Mouse (Mus musculus) midbrain, embryonic 15.5 days (tissue): ENCODE measurements at regions not wholly inside any gene's neighbourhood (a gene's known extent, or its start where the extent isn't known, plus 50 kb on each side); places are given as distances from the start of the nearest gene placed in this dataset.
"Not testable (repeated sequence)": the region's sequence is repeated elsewhere in the genome, so short reads cannot be mapped to it uniquely, and the experiment has no call there.

Experiments used
- ATAC-seq: fragments of 200-750 bp; cut with Nextera tagmentation; replicated peaks from 2 replicates; pipeline ENCODE4 v1.8.0; 2017; ENCODE audit warnings: moderate TSS enrichment
- H3K27ac ChIP-seq: fragments of 300-500 bp; sonication (generic); 2 replicates; pipeline ENCODE4 v1.5.1; 2015; ENCODE audit warnings: mild to moderate bottlenecking, inconsistent platforms
- H3K27me3 ChIP-seq: fragments of 300-500 bp; sonication (generic); replicated peaks from 2 replicates; pipeline ENCODE4 v1.6.1; 2015; ENCODE audit warnings: inconsistent platforms
- H3K36me3 ChIP-seq: fragments of 300-500 bp; sonication (generic); replicated peaks from 2 replicates; pipeline ENCODE4 v1.6.1; 2015; ENCODE audit warnings: inconsistent platforms
- H3K4me1 ChIP-seq: fragments of 300-500 bp; sonication (generic); 2 replicates; pipeline ENCODE4 v1.6.1; 2015; ENCODE audit warnings: inconsistent platforms
- H3K4me2 ChIP-seq: fragments of 300-500 bp; sonication (generic); 2 replicates; pipeline ENCODE4 v1.6.1; 2015; ENCODE audit warnings: inconsistent platforms, mild to moderate bottlenecking, moderate library complexity
- H3K4me3 ChIP-seq: fragments of 300-500 bp; sonication (generic); 2 replicates; pipeline ENCODE4 v1.5.1; 2015; ENCODE audit warnings: mild to moderate bottlenecking, inconsistent platforms
- H3K9ac ChIP-seq: fragments of 300-500 bp; sonication (generic); 2 replicates; pipeline ENCODE4 v1.6.1; 2015; ENCODE audit warnings: mild to moderate bottlenecking, inconsistent platforms
- H3K9me3 ChIP-seq: fragments of 300-500 bp; sonication (generic); 2 replicates; pipeline ENCODE4 v1.6.1; 2016; ENCODE audit warnings: inconsistent platforms
- WGBS: fragments of 180-500 bp; shearing (Covaris S2); methylation state at CpG from one replicate; pipeline ENCODE4 v1.1.7; 2015; ENCODE audit warnings: mixed read lengths; 5-methylcytosine and 5-hydroxymethylcytosine counted together

GRCm38 (mm10) chr10:27761402-27761801, 141.8 kb upstream of the Lama2 start:
- H3K9ac ChIP-seq: no peak overlapping the region
- WGBS: 2% methylated on average over 3 of the region's 3 CpGs
- H3K4me3 ChIP-seq: no peak overlapping the region
- ATAC-seq: no peak
- H3K4me1 ChIP-seq: no peaks in the 10 kb centered on the region
- H3K36me3 ChIP-seq: no peaks in the 10 kb centered on the region
- H3K9me3 ChIP-seq: no peaks in the 10 kb centered on the region
- no peaks in the 10 kb centered on the region for H3K27me3 ChIP-seq
- no peak overlapping the region for H3K4me2 ChIP-seq
- H3K27ac ChIP-seq: no peak overlapping the region

DNA sequence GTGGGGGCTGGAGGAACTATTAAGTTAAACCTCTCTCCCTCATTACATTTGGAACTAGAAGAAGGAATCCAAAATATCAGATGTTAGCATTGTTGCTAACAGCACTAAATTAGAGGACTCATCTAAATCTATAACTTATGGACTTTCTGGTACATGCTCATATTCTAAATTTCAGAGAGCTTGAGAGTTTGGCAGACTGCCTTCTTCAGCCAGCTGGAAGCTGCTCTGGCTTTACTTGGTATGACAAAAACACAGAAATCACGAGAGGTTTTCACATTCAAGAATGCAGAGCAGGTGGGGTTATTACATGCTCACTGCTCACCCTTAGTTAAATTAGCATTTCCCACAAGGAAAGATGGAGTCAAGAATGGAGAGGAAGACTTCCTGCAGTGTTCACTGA, 182.8 kb upstream of the Lama2 start:
- Histone ChIP-seq H3K4me1 (no peaks in the 10 kb centered on the region), H3K4me3 (no peak overlapping the region), H3K27ac (no peak overlapping the region), H3K4me2 (no peak overlapping the region), H3K27me3 (no peaks in the 10 kb centered on the region), H3K9me3 (no peaks in the 10 kb centered on the region), H3K36me3 (no peaks in the 10 kb centered on the region), H3K9ac (no peak overlapping the region)
- ATAC-seq: no peak
- WGBS: 34% methylated on average over 1 of the region's 1 CpGs

GRCm38 (mm10) chr10:27809539-27809938, 190.0 kb upstream of the Lama2 start:
- H3K27ac ChIP-seq: no peak overlapping the region
- H3K4me2 ChIP-seq: no peak overlapping the region
- H3K36me3 ChIP-seq: no peaks in the 10 kb centered on the region
- H3K9ac ChIP-seq: no peak overlapping the region
- no peaks in the 10 kb centered on the region for H3K9me3 ChIP-seq
- 59% methylated on average over 2 of the region's 2 CpGs for WGBS
- no peaks in the 10 kb centered on the region for H3K27me3 ChIP-seq
- H3K4me1 ChIP-seq: no peaks in the 10 kb centered on the region
- ATAC-seq: no peak; the same call in 1 of the 2 replicates
- no peak overlapping the region for H3K4me3 ChIP-seq

DNA sequence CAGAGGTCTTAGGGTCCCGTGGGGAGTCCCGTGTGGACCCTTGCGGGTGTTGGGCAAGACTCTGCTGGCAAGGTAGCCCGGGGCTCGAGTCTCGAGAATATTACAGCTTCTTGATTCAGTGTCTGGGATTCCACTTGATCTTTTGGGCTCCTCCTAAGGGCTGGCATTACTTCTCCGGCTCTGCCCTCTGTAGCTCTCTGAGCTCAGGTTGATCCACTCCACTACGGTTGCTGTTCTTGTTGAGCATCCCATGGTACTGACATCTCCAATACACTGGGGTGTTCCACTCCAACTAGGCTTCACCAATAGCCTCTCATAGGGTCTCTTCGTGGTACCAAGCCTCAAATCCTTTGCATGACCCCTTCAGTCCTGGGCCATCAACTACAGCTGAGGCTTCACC, 206.1 kb upstream of the Lama2 start:
- not testable (repeated sequence) for H3K27me3 ChIP-seq, ATAC-seq, H3K4me2 ChIP-seq, H3K9ac ChIP-seq, H3K9me3 ChIP-seq, H3K4me1 ChIP-seq, H3K4me3 ChIP-seq, H3K27ac ChIP-seq, H3K36me3 ChIP-seq
- WGBS: 96% methylated on average over 9 of the region's 9 CpGs

GRCm38 (mm10) chr10:27828346-27828745, 208.8 kb upstream of the Lama2 start:
- H3K9ac ChIP-seq: no peak overlapping the region
- 79% methylated on average over 1 of the region's 1 CpGs for WGBS
- no peak overlapping the region for H3K4me2 ChIP-seq
- H3K27me3 ChIP-seq: no peaks in the 10 kb centered on the region
- H3K9me3 ChIP-seq: no peaks in the 10 kb centered on the region
- H3K4me1 ChIP-seq: no peaks in the 10 kb centered on the region
- no peak overlapping the region for H3K27ac ChIP-seq
- ATAC-seq: no peak
- no peaks in the 10 kb centered on the region for H3K36me3 ChIP-seq
- H3K4me3 ChIP-seq: no peak overlapping the region

GRCm38 (mm10) chr10:27838666-27839065, 219.1 kb upstream of the Lama2 start:
- WGBS: 85% methylated on average over 1 of the region's 1 CpGs
- no peaks in the 10 kb centered on the region for H3K9me3 ChIP-seq
- H3K27me3 ChIP-seq: no peaks in the 10 kb centered on the region
- H3K27ac ChIP-seq: no peak overlapping the region
- no peaks in the 10 kb centered on the region for H3K36me3 ChIP-seq
- H3K9ac ChIP-seq: no peak overlapping the region
- no peak overlapping the region for H3K4me3 ChIP-seq
- no peaks in the 10 kb centered on the region for H3K4me1 ChIP-seq
- ATAC-seq: no peak
- H3K4me2 ChIP-seq: no peak overlapping the region

GRCm38 (mm10) chr10:27841042-27841709, 221.6 kb upstream of the Lama2 start:
- no peak overlapping the region for H3K4me3 ChIP-seq
- H3K4me1 ChIP-seq: no peaks in the 10 kb centered on the region
- no peak overlapping the region for H3K9ac ChIP-seq
- H3K36me3 ChIP-seq: no peaks in the 10 kb centered on the region
- H3K4me2 ChIP-seq: no peak overlapping the region
- ATAC-seq: no peak
- no peak overlapping the region for H3K27ac ChIP-seq
- H3K9me3 ChIP-seq: no peaks in the 10 kb centered on the region
- 63% methylated on average over 5 of the region's 5 CpGs for WGBS
- no peaks in the 10 kb centered on the region for H3K27me3 ChIP-seq

DNA sequence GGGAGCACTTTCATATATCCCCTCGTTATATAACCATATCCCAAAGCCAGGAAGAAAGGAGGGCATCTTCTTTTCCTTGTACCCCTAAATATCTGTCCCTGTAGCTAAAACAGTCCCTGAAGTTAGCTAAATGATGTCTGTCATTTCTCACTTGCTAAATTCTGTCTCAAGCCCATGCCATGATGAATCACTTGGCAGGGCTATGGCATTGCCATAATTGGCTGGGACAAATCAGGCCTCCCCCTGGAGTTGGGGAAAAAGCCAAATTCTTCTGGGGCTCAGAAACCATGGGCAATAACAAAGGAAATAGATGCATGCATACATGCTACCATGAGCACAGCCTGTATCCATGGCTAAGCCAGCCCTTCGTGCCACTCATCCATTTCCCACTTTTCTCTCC, 223.5 kb upstream of the Lama2 start:
- H3K36me3 ChIP-seq: no peaks in the 10 kb centered on the region
- H3K4me1 ChIP-seq: no peaks in the 10 kb centered on the region
- no peak overlapping the region for H3K27ac ChIP-seq
- H3K27me3 ChIP-seq: no peaks in the 10 kb centered on the region
- no peak overlapping the region for H3K4me3 ChIP-seq
- 76% methylated on average over 2 of the region's 2 CpGs for WGBS
- H3K4me2 ChIP-seq: no peak overlapping the region
- no peak for ATAC-seq
- H3K9ac ChIP-seq: no peak overlapping the region
- H3K9me3 ChIP-seq: no peaks in the 10 kb centered on the region

- Histone ChIP-seq H3K9me3 (no peaks in the 10 kb centered on the region), H3K27me3 (no peaks in the 10 kb centered on the region), H3K4me1 (no peaks in the 10 kb centered on the region), H3K4me3 (no peak overlapping the region), H3K9ac (no peak overlapping the region), H3K4me2 (no peak overlapping the region), H3K36me3 (no peaks in the 10 kb centered on the region), H3K27ac (no peak overlapping the region)
- ATAC-seq: no peak
- WGBS: 82% methylated on average over 2 of the region's 2 CpGs
Measured at GRCm38 (mm10) chr10:27863625-27864024, 211.0 kb upstream of the Ptprk start.

DNA sequence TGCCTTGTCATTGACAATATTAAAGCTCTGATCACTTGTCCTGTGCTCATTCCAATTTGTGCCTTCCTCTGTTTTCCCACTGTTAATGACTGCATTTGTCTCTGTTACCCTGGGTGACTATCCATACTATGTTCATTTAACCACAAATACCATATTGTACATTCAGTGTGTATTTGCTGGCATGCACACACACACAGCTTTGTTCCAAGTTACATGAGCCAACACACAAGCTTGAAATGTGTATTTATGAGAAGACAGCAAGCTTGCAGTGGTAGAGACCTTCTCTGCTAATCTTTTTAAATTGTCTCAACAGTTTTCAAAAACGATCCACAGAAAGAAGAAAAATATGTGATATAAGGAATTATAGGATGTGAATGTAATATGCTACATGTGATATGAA, 193.8 kb upstream of the Ptprk start:
- Histone ChIP-seq H3K4me3 (no peak overlapping the region), H3K9me3 (no peaks in the 10 kb centered on the region), H3K27me3 (no peaks in the 10 kb centered on the region), H3K4me2 (no peak overlapping the region), H3K9ac (no peak overlapping the region), H3K36me3 (no peaks in the 10 kb centered on the region), H3K27ac (no peak overlapping the region), H3K4me1 (no peaks in the 10 kb centered on the region)
- no peak for ATAC-seq
- 83% methylated on average over 1 of the region's 1 CpGs for WGBS

GRCm38 (mm10) chr10:27891778-27892512, 182.7 kb upstream of the Ptprk start:
- Histone ChIP-seq H3K4me1 (no peaks in the 10 kb centered on the region), H3K27ac (no peak overlapping the region), H3K36me3 (no peaks in the 10 kb centered on the region), H3K9ac (no peak overlapping the region), H3K27me3 (no peaks in the 10 kb centered on the region), H3K4me2 (no peak overlapping the region), H3K4me3 (no peak overlapping the region), H3K9me3 (no peaks in the 10 kb centered on the region)
- 9% methylated on average over 2 of the region's 2 CpGs for whole genome bisulfite sequencing
- peak; percentile 75 for ATAC-seq

DNA sequence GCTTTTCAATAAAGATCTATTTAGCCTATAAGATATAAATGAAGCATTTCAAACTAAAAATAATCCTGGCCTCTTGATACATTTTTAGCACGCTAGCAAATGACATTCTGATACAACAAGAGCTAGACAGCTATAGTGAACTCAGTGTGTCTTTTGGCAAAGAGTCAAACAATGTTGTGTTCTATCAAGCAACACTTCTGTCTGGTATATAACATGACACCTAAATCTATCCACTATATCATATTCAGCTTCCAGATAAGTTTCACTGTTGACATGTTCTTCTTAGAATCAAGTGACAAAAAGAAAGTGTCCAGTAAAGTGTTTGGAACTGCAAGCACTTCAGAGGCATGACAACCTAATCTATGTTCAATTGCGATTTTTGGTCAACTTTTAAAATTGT, 158.2 kb upstream of the Ptprk start:
- H3K27me3 ChIP-seq: no peaks in the 10 kb centered on the region
- WGBS: 83% methylated on average over 2 of the region's 2 CpGs
- no peak overlapping the region for H3K4me2 ChIP-seq
- no peaks in the 10 kb centered on the region for H3K4me1 ChIP-seq
- H3K36me3 ChIP-seq: no peaks in the 10 kb centered on the region
- H3K4me3 ChIP-seq: no peak overlapping the region
- no peak for ATAC-seq
- H3K9ac ChIP-seq: no peak overlapping the region
- H3K9me3 ChIP-seq: no peaks in the 10 kb centered on the region
- no peak overlapping the region for H3K27ac ChIP-seq

DNA sequence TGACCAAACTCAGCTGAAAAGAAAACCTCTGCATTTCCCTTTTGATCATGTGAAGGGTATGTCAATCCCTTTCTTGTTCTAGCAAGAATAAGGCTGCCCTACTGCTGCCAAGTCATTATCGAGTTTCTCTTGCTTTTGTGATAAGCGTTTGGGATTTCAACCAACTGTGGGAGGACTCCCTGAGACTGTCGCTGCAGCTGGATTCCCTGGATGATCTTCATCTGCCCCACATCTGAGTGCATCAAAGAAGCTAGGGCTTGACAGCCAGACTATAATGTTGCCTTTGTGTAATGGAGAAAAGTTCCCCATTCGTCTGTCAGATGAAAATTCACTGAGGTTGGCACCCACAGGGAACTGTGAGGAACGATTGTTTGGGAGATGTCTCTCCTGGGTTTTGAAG, 147.4 kb upstream of the Ptprk start:
- Histone ChIP-seq H3K4me2 (no peak overlapping the region), H3K4me1 (no peaks in the 10 kb centered on the region), H3K27ac (no peak overlapping the region), H3K9ac (no peak overlapping the region), H3K9me3 (no peaks in the 10 kb centered on the region), H3K27me3 (no peaks in the 10 kb centered on the region), H3K36me3 (no peaks in the 10 kb centered on the region), H3K4me3 (no peak overlapping the region)
- peak; percentile 76; the same call in 1 of the 2 replicates for ATAC-seq
- WGBS: 20% methylated on average over 5 of the region's 5 CpGs
